Mouse (Mus musculus) thymus, adult 18-20 months (tissue): Measurements from ENCODE around the gene Midn.
A peak's percentile ranks its signal among the peaks of the same experiment; 100 is the strongest.

ENCODE experiments used
- DNase-seq, 2 experiments: peaks; one replicate each; pipeline ENCODE4 v3.0.0; 2022; ENCODE audit warnings: mixed read lengths in 2 of 2

Midn gene

GRCm38 (mm10) chr10:80147719-80148601 is at the start of gene Midn:
Gene Midn (plus strand): TSS chr10:80148272.
- DNase-seq, result peak; percentile 63 to 75

- no peak for DNase-seq
Observed at GRCm38 (mm10) chr10:80098630-80099029, 49.4 kb upstream of the Midn start.

- no peak for DNase-seq
Observed at GRCm38 (mm10) chr10:80100982-80101381, 47.1 kb upstream of the Midn start.

GRCm38 (mm10) chr10:80102216-80102915 is 45.7 kb upstream of the Midn start:
- peak; percentile 78 to 81 for DNase-seq

- DNase-seq, result no peak
Observed at GRCm38 (mm10) chr10:80103032-80103431, 45.0 kb upstream of the Midn start.

- no peak for DNase-seq
Observed at GRCm38 (mm10) chr10:80104181-80104580, 43.9 kb upstream of the Midn start.

- DNase-seq, result no peak
Observed at GRCm38 (mm10) chr10:80105460-80105859, 42.6 kb upstream of the Midn start, which contains the start of gene Sbno2. Gene Sbno2 (minus strand): TSS chr10:80105571.

GRCm38 (mm10) chr10:80105926-80106325 is 42.1 kb upstream of the Midn start:
- no peak for DNase-seq

GRCm38 (mm10) chr10:80107678-80108077 is 40.4 kb upstream of the Midn start:
- no peak for DNase-seq

- DNase-seq, result peak; percentile 78 to 84
Observed at GRCm38 (mm10) chr10:80114341-80115284, 33.5 kb upstream of the Midn start.

GRCm38 (mm10) chr10:80115290-80115943 is 32.7 kb upstream of the Midn start, which contains the start of gene Stk11:
Gene Stk11 (plus strand): TSS chr10:80115803.
- peak; percentile 97 to 100 for DNase-seq

GRCm38 (mm10) chr10:80115944-80116335 is 32.1 kb upstream of the Midn start:
- DNase-seq, result no peak

GRCm38 (mm10) chr10:80116563-80116926 is 31.5 kb upstream of the Midn start:
- no peak for DNase-seq

GRCm38 (mm10) chr10:80116927-80117691 is 31.0 kb upstream of the Midn start:
- DNase-seq, result no peak

GRCm38 (mm10) chr10:80117736-80118135 is 30.3 kb upstream of the Midn start:
- DNase-seq, result no peak

GRCm38 (mm10) chr10:80118552-80118951 is 29.5 kb upstream of the Midn start:
- no peak for DNase-seq

GRCm38 (mm10) chr10:80120146-80120545 is 27.9 kb upstream of the Midn start:
- no peak for DNase-seq

- no peak for DNase-seq
Observed at GRCm38 (mm10) chr10:80121639-80122038, 26.4 kb upstream of the Midn start.

GRCm38 (mm10) chr10:80123932-80124562 is 24.0 kb upstream of the Midn start:
- no peak for DNase-seq

- no peak for DNase-seq
Observed at GRCm38 (mm10) chr10:80127920-80128319, 20.2 kb upstream of the Midn start.

- no peak for DNase-seq
Observed at GRCm38 (mm10) chr10:80129846-80130245, 18.2 kb upstream of the Midn start.
